Mouse (Mus musculus) megakaryocyte, adult 5-6 weeks (primary cell): Measurements from ENCODE around the gene Txnrd2. TPM values are rescaled to one million over a fixed set of nuclear protein-coding genes. Genes with fewer than 3 reads are reported as not detected.

Experiments
- ATAC-seq: 2 replicates; pipeline ENCODE4 v1.8.0; 2016; ENCODE audit warnings: mild to moderate bottlenecking, inconsistent platforms; ENCODE audit not compliant: poor library complexity, severe bottlenecking
- total RNA-seq, 2 experiments: library from RNA; stranded (forward) in 1 of 2; stranded (reverse) in 1 of 2; fragments of 153-499, 151-499 nt in 1 of 2; fragments of 221-1000, 200-1000 nt in 1 of 2; gene quantifications; 2 replicates each; pipeline versions ENCODE4 v1.2.3 to v1.2.4; 2015 to 2017

Gene Txnrd2
- total RNA-seq, 2 experiments from 2014 or later = 7.0 to 10.3 TPM

DNA sequence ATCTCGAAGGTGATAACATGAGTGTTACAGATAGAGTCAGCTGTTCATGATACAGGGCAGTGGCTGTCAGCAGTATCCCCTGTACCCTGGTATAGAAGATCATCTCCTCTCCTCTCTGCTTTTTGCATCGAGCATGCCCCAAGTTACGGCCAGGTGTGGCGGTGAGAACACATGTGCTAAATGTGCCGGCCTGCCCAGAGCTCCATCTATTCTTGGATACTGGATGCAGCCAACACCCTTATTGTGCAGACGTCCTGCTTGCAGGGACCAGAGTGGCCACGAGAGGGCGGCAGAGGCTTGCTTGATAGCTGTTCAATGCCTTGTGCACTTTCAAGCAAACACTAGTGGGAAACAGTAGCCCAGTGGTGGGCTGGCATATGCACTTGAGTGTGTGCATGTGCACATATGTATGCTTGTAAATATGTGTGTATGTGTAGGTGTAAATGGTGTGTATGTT is 17.2 kb downstream of the Txnrd2 start:
- ATAC-seq = peak; percentile 97

DNA sequence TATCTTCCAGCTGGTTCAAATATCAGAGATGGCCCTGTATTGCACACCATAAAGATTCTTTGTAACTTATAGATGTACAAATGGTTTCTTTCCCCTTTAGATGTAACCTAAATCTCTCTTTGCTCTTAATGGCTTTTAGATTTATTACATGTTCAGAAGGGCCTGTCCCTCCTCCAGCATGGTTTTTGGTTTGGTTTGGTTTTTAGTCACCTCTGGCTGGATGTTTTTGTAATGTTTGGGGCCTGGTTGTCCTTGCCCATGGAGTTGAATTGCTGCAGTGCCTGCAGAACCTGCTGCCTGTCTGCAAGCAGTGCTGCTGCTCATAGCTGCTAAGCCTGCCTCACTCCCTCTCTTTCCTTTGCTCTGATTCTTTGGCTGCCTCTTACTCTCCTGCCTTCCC is 21.1 kb downstream of the Txnrd2 start:
- no peak for ATAC-seq

DNA sequence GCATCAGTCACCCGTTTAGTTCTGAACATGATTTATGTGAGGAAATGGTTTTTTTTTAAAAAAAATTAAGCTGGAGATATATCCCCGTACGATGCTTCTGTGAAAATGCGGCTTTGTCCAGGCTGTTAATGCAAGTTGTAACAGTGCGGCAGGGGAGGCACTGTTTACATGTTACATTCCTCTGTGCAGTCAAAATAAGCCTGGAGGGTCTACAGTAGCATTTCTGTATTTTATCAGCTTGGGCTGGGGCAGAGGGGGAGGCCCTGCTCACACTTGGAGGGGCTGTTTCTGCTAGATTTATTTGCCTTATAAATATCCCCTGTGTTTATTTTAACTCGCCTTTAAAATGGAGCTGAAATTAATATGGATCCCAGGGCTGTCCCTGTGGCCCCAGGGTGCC is 21.9 kb downstream of the Txnrd2 start:
- no peak for ATAC-seq

DNA sequence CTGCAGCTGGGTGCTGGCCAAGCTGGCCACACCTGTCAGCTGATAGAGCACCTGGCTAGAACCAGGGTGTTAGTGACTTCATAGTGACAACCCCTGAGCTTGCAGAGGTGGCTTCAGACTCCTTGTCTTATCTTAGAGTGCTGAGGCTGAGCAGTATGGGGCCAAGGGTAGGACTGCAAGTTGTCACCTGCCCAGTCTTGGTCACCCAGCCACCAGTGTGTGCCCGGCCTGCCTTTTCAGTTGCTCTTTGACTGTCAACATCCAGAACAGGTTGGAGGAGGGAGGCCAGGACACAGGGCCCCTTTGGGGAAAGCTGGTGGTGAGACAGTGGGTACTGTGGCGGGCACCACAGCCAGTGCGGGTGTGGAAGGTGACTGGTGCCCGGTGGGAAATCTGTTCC is 22.8 kb downstream of the Txnrd2 start:
- no peak for ATAC-seq

DNA sequence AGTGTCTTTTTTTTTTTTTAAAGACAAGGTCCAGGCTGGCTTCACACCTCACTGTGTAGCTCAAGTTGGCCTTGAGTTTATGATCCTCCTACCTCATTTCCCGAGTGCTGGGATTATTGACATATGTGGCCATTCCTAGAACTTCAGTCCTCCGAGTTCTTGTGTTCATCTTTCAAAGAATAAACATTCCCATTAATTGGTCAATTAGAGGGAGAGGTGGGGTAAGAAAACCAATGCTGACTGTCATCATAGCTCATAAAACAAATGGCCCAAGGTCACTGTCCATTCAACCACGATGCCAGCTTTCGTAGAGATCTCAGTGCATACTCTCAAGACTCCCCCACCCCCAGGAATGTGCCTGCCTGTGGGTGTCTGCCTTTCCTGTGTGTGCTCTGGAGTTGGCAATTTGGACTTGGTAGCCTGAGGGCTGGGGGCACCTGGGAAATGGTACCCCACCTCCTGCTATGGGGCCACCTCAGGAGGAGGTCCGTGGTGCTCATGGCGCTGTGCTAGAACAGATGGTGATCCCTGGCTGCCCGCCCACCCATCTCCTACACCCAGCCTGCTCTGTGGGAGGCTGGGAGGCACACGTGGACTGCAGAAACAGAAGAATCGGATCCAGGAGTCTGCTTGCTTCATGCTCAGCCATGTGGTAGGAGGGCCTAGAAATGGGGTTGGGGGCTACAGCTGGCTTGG is 25.4 kb downstream of the Txnrd2 start:
- no peak for ATAC-seq

DNA sequence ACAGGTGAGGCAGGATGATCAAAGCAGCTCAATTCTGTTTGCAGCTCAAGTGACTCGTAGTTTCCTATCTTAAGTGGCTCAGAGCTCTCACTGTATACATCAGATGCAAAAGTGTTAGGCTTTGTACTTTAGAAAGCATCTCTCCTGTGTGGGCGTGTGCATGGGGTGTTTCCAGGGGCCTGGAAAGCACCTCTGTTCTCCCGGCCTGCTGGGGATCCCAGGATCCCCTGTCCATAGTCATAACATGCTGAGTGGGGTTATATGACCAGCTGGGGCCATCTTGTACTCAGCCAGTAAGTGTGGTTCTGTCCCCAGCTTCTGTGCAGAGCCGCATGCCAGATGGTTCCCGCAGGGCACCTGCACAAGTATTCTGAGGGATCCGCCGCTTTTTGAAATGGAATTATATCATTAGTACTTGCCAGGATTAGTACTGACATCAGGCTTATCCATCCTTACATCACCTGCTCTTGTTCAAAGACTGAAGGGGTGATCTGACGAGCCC is 26.2 kb downstream of the Txnrd2 start:
- no peak for ATAC-seq

DNA sequence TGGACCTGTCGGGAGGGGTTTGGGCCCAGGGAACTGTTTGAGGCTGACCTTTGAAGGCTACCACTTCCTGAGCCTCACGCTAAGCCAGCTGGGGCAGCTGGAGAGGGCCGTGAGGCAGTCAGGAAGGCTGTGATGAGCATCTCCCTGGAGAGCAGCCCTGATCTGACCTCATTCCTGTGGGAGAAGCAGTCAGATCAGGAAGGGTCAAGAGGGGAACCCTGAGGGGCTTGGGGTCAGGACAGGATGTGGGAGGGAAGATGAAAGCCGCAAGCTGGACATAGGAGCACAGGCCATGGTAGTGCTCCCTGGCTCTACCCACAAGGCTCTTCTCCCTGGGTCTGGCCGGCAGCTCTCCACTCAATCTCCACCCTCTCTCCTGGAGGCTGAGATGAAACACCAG is 27.7 kb downstream of the Txnrd2 start:
- no peak for ATAC-seq

DNA sequence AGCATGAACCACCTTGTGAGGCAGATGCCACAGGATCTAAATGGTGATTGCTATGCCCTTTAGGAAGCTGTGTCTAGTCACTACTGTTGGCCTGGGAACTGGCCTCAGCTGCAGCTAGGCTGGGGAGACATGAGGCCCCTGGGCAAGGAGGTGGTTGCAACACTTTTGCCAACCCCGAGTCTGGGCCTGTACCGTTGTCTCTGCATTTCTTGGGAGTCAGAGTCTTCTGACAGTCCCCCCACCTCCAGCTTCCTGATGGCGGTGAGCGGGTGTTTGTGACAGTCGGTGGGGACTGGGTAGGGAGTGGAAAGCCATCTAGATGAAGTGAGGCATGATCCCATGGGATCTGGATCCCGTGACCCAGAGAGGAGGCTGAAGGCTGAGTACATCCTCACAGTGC is 29.2 kb downstream of the Txnrd2 start:
- ATAC-seq = no peak

DNA sequence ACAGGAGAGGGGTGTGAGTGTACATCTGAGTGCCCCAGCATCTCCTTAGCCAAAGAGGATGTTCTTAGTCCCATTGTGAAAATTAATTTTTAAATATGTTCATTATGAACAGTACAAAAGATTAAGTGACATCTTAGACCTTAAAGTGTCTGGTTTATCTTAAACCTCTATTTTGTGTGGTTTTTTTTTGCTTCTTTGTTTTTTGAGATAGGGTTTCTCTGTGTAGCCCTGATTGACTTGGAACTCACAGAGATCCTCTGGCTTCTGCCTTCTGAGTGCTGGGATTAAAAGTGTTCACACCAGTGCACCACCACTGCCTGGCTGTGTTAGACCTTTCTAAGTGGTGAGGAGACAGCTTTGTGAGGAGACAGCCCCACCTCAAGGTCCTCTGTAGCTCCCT is 32.5 kb downstream of the Txnrd2 start:
- ATAC-seq = no peak

DNA sequence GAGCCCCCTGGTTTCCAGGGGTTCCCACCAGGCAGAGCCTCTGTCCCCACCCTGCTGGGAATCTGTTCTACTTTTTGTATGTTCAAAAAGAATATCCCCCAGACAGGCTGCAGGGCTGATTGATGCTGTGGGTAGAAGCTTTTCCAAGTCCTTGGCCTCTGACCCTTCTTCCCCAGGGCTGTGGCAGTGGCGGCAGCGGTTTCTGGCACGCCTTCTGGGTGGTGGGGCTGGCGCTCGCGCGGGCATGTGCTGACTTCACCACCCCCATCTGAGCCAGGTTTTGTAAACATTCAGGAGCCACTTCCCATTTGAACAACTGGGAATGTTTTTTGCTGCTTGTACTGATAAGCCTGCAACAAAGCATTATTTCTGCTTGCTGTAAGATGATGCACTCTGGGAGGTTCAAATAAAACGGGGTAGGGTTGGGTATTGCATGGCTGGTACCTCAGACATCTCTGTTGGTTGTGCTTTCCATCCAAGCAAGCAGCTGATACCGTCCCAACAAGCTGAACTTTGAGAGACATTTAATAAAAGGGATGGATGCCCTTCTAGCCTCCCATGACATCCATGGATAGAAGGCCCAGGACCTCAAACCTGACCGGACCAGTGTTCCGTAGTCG is 33.3 kb downstream of the Txnrd2 start:
- no peak for ATAC-seq

DNA sequence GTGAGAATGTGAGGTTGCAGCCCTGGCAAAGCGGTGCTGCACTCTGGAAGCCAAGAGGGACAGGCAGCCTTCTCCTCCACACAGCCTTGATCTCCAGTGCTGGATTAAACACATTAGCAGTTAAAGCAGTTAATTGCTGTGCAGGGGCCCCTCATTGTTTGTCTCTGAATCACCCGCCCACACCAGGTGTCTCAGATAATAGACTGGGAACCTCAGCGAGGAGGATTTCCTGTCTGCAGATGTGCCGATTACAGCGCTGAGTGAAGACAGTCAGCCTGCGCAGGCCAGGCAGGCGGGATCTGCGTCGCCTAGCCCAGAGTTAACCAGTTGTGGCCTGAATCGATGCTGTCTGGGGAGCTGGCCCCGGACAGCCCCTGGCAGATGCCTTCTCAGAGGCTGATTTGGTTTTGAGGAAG is 33.8 kb downstream of the Txnrd2 start:
- ATAC-seq = peak; percentile 51

DNA sequence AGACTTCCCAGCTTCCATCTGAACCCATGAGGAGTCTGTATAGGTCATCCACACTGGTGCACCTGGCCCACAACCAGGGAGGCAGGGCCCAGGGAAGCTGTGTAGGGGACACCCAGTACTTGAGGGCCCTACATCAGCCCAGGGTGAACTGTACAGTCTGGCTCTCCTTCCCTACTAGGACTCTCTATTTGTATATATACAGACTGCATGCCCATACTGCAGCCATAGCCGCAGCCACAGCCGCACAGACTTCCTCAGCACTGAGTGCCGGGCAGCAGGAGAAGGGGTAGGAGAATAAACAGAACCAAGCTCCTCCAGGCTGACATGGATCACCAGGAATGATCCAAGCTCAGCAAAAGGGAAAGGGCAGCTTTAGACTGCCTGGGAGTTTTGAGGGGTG is 34.6 kb downstream of the Txnrd2 start:
- no peak for ATAC-seq

DNA sequence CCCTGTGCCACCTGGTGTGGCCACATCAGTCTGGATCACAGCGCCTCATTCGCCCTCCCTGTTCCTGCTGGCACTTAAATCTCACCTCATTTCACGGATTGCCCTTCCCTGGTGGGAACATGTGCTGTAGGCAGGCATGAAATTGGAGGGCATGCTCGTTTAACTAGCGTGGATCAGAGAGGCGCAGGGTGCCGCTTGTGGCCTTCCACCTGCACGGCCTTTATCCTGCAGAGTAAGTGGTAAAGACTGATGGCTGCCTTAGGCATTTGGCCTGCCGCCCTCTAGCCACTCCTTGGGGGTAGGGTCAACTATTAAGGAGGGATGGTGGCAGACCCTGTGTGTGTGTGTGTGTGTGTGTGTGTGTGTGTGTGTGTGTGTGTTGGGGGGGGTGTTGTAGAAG is 35.8 kb downstream of the Txnrd2 start:
- no peak for ATAC-seq

DNA sequence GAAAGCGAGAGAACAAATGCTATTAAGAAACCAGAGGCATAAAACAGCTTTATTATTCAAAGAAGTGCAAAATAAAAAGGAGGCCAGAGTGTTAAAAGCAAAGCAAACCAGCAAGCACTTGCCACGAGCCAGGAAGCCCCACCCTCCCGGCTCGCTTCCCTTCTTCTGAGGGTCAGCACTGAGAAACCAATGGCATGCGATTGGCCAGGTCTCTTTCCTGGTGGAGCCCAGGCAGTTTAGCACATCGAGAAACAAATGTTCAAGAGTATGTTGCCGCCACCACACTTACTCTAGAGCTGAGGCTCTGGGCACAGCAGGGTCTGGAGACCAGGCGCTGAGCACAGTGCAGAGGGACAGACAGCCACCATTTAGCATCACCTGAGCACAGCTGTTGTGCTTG is 36.4 kb downstream of the Txnrd2 start:
- no peak for ATAC-seq

DNA sequence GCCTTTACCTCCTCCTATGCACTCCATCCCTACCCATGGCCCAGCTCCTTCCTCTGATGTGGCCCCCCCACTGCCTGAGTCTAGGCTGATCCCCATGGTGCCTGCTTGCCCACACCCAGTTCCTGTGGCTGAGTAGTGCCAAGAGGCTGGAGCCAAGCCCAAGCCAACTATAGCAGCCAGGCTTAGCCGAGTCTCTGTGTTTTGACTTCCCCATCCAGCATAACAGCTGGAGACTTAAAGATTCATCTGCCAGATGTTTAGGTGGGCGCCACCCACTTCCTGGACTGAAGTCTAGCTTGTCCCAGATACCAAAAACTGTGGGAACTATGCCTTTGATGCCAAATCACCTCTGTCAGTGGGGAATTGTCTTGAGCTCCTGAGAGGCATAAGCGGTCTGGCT is 38.1 kb downstream of the Txnrd2 start:
- ATAC-seq = no peak

DNA sequence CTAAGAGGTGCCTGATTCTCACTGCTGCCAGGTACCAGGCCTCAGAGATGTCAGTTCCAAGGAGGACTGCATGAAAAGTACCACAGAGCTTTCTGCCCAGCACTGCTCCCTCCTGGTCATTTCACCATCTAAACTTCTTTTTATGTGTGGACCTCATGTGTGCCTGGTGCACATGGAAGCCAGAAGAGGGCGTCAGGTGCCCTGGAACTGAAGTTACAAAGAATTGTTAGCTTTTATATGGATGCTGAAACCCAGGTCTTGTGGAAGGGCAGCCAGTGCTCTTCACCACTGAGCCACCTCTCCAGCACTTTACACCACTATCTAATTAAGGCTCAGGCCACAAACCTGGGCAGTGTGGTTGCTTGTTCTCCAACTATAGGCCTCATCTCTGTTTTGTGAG is 44.6 kb downstream of the Txnrd2 start:
- ATAC-seq = no peak

DNA sequence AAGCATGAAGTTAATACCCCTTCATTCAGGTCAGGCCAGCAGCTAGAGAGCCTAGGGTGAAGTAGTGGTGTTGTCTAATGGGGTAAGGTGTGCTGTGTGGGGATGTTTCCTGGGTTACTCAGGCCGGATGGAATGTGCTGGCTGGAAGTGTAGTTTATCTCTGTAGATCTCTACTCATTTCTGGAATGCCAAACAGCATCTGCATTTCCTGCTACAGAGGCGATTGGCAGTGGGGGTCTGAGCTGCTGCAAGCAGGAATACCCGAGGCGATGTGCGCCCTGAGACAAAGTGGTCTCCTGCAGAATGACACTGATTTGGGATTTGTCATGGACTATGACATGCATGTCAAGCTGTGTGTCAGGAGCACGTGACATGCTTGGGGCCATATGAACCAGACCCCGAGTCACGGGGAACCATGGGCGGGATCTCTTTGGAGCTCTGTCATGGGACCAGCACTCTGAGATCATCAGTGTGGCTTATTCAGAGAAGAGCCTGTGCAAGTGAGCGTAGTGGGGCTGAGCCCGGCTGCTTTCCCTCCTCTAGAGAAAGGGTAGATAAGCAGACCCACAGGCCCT is 45.3 kb downstream of the Txnrd2 start:
- no peak for ATAC-seq

DNA sequence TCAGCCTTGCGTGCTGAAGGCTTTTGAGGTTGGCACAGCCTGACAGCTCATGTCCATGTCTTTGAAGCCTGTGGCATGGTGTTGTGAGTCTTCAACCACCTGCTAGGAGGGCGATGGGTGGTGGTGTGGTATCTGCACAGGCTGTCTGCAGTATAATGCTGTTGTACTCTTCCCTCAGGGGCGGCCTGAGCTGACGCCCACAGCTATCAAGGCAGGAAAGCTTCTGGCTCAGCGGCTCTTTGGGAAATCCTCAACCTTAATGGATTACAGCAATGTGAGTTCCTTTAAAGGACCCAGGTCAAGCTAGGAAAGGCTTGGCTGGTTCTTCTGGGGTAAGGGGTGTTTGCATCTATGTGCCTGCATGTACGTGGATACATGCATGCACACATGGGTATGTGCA is 45.8 kb downstream of the Txnrd2 start:
- ATAC-seq = no peak

DNA sequence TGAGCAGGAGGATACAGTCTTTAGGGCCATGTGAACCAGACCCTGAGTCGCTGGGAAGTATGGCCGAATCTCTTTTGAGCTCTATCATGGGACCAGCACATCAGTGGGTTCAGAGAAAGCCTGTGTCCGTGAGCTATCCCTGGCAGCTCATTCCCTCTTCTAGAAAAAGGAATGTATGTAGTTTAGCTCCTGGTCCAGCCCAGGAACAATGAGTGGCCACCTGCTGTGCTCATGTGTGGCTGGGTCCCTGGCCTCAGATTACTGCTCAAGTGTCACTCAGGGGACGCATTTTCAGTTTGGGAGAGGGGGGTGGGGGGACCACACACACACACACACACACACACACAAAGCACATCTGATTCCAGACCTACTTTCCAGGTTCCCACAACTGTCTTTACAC is 46.2 kb downstream of the Txnrd2 start:
- ATAC-seq = no peak

DNA sequence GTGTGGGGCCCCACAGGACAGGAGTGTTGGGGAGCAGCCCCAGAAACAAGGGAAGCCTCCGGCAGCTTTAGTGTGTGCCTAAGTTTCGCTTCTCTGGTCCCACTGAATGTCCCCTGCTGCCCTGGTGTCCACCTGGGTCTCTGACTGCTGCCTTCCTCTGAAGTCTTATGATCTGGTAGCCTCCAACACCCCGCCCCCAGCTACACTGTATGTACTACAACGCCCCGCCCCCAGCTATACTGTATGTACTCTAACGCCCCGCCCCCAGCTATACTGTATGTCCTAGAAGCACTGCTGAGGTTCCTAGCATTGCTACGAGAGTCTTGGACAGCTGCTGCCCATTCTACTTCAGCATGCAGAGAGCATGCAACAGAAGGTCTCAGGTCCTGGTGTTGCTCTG is 46.8 kb downstream of the Txnrd2 start:
- no peak for ATAC-seq

DNA sequence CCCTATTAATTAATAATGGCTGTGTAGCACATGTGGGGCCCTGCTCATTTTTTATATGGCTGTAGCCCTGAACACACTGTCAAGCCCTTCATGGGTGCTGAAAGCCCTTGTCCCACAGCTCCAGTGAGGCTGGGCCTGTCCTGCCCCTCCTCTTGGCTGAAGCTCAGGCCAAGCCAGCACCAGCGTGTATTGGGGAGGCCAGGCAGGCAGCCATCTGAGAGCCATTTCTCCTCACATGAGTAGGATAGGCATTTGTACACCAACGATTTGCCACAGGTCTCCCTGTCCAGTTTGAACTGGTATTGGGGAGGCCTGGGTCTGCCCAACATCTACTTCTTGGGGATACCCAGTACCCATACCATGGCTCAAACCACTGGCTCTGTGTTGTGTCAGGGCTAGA is 47.8 kb downstream of the Txnrd2 start:
- no peak for ATAC-seq

DNA sequence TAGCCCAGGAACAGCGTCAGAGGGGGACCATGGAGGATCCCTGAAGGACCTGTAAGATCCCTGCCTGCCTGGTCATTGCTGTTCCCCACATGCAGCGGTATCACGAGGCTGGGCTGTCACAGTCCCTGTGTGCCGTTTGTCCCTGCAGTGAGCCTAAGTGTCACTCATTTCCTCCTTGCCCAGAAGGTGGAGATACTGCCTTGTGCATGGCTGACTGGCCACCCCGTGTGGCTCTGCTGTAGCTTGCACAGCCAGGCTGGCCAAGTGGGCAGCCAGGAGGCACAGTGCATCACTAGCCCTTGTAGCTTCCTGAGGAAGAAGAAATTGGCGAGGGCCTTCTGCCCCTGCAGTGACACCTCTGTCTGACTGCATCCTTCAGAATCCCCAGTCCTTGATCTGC is 51.8 kb downstream of the Txnrd2 start:
- no peak for ATAC-seq
